Mouse (Mus musculus) MEL-GATA-1-ER (cell line): ENCODE data around the gene Sema3d.

Experiments
- DNase-seq: peaks from one replicate; pipeline ENCODE4 v3.0.0-alpha.2; 2012; ENCODE audit warnings: low read depth; ENCODE audit errors: extremely low read depth

Gene Sema3d

GRCm38 (mm10) chr5:12383133-12383959 lies at the start of gene Sema3d:
Gene Sema3d, plus strand, starts transcription at chr5:12383385.
- DNase-seq, result no peak

GRCm38 (mm10) chr5:12377261-12377660 lies 5.9 kb upstream of the Sema3d start:
- DNase-seq, result no peak

- no peak for DNase-seq
These were observed 4.3 kb upstream of the Sema3d start for GRCm38 (mm10) chr5:12378900-12379299.

- DNase-seq, result no peak
These were observed 1.2 kb upstream of the Sema3d start for GRCm38 (mm10) chr5:12382010-12382409.

GRCm38 (mm10) chr5:12383960-12384285 lies 738 bp downstream of the Sema3d start:
- no peak for DNase-seq

GRCm38 (mm10) chr5:12392667-12393066 lies 9.5 kb downstream of the Sema3d start:
- no peak for DNase-seq

GRCm38 (mm10) chr5:12399271-12399670 lies 16.1 kb downstream of the Sema3d start:
- no peak for DNase-seq

- DNase-seq, result no peak
These were observed 21.0 kb downstream of the Sema3d start for GRCm38 (mm10) chr5:12404229-12404628.

GRCm38 (mm10) chr5:12412595-12412994 lies 29.4 kb downstream of the Sema3d start:
- DNase-seq, result no peak

GRCm38 (mm10) chr5:12423264-12423663 lies 40.1 kb downstream of the Sema3d start:
- DNase-seq, result no peak

- DNase-seq, result no peak
These were observed 58.6 kb downstream of the Sema3d start for GRCm38 (mm10) chr5:12441737-12442136.

- DNase-seq, result no peak
These were observed 59.3 kb downstream of the Sema3d start for GRCm38 (mm10) chr5:12442176-12443105.

GRCm38 (mm10) chr5:12451089-12451488 lies 67.9 kb downstream of the Sema3d start:
- DNase-seq, result no peak

GRCm38 (mm10) chr5:12454946-12455345 lies 71.8 kb downstream of the Sema3d start:
- no peak for DNase-seq

- DNase-seq, result no peak
These were observed 74.3 kb downstream of the Sema3d start for GRCm38 (mm10) chr5:12457509-12457908.

GRCm38 (mm10) chr5:12467568-12468336 lies 84.6 kb downstream of the Sema3d start:
- DNase-seq, result no peak

- DNase-seq, result no peak
These were observed 91.9 kb downstream of the Sema3d start for GRCm38 (mm10) chr5:12474904-12475638.

GRCm38 (mm10) chr5:12475639-12475916 lies 92.4 kb downstream of the Sema3d start:
- DNase-seq, result no peak

- no peak for DNase-seq
These were observed 104.7 kb downstream of the Sema3d start for GRCm38 (mm10) chr5:12487926-12488325.

GRCm38 (mm10) chr5:12491704-12492103 lies 108.5 kb downstream of the Sema3d start:
- no peak for DNase-seq
